Mouse (Mus musculus) embryonic stem cell, embryonic (primary cell): ENCODE results near the gene Dscam.

ENCODE experiments used
- CTCF ChIA-PET, 4 experiments: fragments of 300-600 bp in 2 of 4; fragments of 350-600 bp in 2 of 4; sonication (Branson Sonifier 250); formaldehyde crosslinking; loops; one replicate each; lab custom pipeline; 2022; ENCODE audit warnings: inconsistent platforms in 2 of 4; lab: Charles Lee
- POLR2A ChIA-PET, 4 experiments: fragments of 300-600 bp in 2 of 4; fragments of 350-600 bp in 2 of 4; sonication (Branson Sonifier 250); formaldehyde crosslinking; loops; one replicate each; lab custom pipeline; 2022; ENCODE audit warnings: antibody characterized with exemption in 4 of 4, inconsistent platforms in 1 of 4; lab: Charles Lee

Dscam gene

DNA sequence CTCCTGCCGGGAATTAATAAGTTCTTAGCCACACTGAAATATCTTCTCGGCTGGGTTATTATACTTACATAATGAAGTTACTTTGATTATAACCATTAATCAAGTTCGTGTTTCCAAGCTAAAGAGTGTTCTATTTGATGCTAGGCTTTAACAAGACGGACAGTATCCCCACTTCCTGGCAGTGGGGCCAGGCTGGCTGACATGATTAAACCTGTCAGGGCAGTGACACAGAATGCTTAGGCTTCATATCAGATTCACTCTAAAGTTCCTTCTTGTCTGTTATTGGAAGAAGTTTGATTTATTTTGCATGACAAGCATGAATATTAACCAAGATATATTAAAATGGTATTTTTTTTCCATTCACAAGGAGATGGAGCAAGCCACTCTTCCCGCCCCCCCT lies 446.0 kb downstream of the Dscam start:
- ChIA-PET POLR2A (no interaction called here), CTCF (no interaction called here)

DNA sequence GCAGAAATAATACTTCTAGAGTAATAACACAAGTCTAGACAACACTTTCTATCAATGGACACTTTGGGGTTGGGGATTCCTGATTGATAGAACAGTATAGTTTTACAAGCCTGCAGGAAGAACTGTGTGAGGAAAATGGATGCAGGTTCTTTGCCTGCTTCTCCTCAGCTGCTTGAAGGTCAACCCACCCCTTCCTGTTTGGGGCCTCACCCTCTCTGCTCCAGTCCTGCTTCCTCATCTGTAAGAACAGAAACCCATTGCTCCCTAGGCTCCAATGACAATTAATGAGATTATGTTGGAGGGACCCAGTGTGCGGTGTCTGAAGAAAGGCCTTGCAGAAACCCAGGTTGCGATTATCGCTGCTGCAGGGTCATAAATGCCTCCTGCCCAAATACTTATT lies 446.4 kb downstream of the Dscam start:
- ChIA-PET POLR2A (interaction anchor here in 1 of 4 experiments (1.0 to 1.3 kb wide), 2 partner anchors 8 to 35 kb away, joined by 3 to 4 read pairs; no protein-coding TSS in a partner anchor), CTCF (no interaction called here)

DNA sequence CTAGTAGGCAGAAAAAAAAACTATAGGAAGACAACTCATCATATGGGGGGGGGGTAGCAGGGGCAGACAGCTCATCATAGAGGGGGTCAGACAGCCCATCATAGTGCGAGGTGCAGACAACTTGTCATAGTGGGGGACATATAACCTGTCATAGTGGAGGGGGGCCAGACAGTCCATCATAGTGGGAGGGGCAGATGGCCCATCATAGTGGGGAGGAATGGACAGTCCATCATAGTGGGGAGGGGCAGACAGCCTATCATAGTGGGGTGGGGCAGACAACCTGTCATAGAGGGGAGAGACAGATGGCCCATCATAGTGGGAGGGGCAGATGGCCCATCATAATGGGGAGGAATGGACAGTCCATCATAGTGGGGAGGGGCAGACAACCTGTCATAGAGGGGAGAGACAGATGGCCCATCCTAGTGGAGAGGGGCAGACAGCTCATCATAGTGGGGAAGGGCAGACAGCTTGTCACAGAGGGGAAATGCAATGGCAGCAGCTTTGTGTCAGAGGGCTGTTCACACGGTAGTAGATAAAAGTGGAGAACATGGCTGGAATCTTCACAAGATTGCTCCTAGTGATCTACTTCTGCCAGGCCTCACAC lies 447.4 kb downstream of the Dscam start:
- POLR2A ChIA-PET = interaction anchor here in 1 of 4 experiments (1.0 to 1.3 kb wide), 2 partner anchors 9 to 36 kb away, joined by 3 to 4 read pairs; no protein-coding TSS in a partner anchor

DNA sequence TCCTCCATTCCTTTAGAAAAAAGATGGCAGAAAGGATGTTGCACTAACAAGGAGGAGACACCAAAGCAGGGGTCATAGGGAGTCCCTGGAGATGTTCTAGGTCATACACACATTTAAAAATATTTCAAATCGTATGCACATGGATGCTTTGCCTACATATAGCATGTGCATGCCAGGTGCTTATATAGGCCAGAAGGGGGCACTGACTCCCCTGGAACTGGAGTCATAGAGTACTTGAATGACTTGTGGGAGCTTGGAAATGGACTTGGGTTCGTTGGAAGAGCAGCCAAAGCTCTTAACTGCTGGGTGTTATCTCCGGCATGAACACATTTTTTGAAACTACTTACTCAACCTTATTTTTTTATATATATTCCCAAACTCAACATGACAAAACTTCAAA lies 448.4 kb downstream of the Dscam start:
- CTCF ChIA-PET = interaction anchor here in 2 of 4 experiments (0.5 to 1.0 kb wide), 3 partner anchors 97 to 357 kb away, joined by 3 to 4 read pairs (median 3); no protein-coding TSS in a partner anchor
- POLR2A ChIA-PET = no interaction called here

More for the DNA sequence above, 447.4 kb downstream of the Dscam start:
- CTCF ChIA-PET = interaction anchor here in 1 of 4 experiments (0.7 kb wide), 1 partner anchor 16 kb away, joined by 6 read pairs; no protein-coding TSS in a partner anchor

DNA sequence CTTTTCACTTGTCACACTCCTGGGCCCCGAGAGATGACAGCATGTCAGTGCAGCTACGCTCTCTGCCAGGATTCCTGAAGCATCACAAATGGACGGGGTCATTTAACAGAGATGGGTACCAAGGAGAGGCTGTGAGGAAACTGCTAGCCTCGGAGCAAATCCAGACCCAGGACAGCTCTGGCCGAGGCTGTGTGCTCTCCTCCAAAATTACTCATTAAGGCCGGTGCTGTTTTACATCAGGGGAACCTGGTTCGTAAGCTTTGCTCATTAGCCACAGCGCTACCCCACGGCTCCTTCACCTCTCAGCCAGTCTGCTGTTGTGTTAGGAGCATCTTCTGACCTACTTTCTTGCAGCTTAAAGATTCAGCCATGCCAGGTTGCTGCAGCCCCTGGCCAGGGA lies 449.3 kb downstream of the Dscam start:
- CTCF ChIA-PET = interaction anchor here in 3 of 4 experiments (0.6 to 1.4 kb wide), 5 partner anchors 35 to 219 kb away, joined by 3 to 6 read pairs (median 3); no protein-coding TSS in a partner anchor
- POLR2A ChIA-PET = no interaction called here

DNA sequence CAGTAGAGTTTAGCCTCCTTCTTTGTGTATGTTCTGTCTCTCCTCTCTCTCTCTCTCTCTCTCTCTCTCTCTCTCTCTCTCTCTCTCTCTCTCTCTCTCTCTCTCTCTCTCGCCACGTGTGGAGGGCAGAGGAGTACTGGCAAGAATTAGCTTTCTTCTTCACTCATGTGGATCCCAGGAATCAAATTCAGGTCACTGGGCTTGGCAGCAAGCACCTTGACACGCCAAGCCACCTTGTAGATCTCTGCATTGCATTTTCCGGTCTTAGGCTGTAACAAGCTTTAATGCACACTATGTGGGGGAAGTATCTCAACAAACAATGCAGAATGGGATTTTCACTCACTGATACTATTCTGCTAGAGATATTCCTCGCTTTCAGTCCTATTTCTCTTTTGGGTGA lies 449.9 kb downstream of the Dscam start:
- ChIA-PET CTCF (interaction anchor here in 3 of 4 experiments (0.6 to 1.4 kb wide), 5 partner anchors 36 to 220 kb away, joined by 3 to 6 read pairs (median 3); no protein-coding TSS in a partner anchor), POLR2A (no interaction called here)

DNA sequence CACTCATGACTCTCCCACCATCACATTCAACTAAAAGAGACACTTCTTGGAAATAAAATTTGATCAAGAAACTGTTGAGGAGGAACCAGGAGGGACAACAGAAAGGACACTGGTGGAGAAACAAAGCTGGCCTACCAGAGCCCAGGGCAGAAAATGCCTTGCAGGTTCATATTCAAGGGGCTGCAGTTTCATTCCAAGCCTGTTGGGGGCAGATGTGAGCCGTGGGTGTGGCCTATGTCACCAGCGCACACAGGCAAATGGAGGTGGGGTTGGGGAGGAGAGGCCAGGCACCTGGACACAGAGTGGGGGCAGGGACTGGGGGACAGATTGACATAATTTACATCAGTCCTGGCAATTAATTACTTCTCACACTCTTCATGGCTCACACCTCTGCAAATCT lies 452.3 kb downstream of the Dscam start:
- ChIA-PET CTCF (interaction anchor here in 1 of 4 experiments (0.7 kb wide), 1 partner anchor 50 kb away, joined by 3 read pairs; no protein-coding TSS in a partner anchor), POLR2A (no interaction called here)

DNA sequence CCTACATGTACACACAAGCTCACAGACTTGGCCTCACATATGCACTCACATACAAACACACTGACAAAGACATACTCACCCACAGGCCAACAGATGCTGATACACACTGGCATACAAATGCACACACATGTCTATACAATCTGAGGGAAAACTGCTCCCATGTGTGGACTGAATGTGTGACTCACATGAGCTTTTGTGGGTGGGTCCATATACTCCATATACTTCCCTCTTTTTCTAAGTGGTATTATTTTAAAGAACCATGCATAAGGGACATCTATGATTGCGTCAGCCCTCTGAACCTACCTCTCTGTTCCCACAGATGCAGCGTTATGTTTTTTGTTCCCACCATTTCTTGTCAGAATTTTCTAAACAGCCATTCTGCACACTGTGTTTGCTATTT lies 453.9 kb downstream of the Dscam start:
- CTCF ChIA-PET = no interaction called here
- POLR2A ChIA-PET = interaction anchor here in 1 of 4 experiments (0.6 kb wide), 1 partner anchor 80 kb away, joined by 4 read pairs; no protein-coding TSS in a partner anchor

DNA sequence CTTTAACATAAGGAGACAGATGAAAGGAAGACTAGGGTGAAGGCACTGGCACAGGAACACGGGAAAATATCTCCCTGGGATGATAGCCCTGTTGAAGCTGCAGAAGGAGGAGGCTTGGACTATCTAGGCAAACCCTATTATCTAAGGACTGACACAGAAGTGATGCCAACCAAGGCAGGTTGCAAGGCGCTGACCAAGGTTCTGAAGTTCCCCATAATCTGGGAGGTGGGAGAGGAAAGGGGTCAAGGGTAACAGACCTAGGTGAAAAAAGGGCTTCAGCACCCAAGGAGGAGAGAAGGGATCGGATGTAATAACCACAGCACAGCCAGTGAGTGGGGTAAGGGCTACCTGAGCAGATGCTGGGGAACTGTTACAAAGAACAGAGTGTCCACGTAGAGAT lies 458.6 kb downstream of the Dscam start:
- POLR2A ChIA-PET = no interaction called here
- CTCF ChIA-PET = no interaction called here

DNA sequence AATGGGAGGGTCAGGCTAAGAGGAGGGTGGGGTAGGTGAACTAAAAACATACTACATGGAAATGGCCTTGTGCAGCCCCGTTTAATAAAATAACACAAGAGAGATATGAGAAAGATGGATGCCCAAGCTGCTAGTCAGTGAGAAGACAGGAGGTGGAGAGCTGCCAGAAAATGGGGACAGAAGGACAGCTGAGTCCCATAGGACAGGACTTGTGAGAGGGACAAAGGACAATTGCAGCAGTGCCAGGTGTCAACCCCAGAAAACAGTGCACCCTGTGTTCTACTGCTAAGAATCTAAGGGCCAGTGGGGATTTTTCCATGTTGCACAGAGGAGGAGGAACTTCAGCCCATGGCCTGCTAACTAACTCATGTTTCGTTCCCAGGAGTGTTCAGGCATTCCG lies 470.0 kb downstream of the Dscam start:
- POLR2A ChIA-PET = no interaction called here
- CTCF ChIA-PET = interaction anchor here in 1 of 4 experiments (0.5 kb wide), 1 partner anchor 592 kb away, joined by 11 read pairs; no protein-coding TSS in a partner anchor

DNA sequence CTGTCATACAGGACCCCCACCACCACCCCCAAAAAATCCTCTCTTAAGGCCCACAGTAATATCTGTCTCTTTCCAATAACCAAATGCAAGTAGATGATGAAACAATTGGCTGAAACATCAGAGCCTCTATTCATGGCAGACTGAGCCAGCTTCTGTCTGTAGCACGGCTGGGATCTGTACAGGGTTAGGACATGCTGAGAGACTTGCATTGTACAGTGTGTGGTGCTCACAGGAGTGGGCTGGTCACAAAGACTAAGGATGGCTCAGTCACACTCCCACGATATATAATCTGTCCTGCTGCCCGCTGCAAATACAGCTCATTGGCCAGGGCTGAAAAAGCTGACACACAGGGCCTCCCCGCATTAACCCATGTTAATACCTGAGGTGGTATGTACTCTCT lies 474.7 kb downstream of the Dscam start:
- POLR2A ChIA-PET = no interaction called here

DNA sequence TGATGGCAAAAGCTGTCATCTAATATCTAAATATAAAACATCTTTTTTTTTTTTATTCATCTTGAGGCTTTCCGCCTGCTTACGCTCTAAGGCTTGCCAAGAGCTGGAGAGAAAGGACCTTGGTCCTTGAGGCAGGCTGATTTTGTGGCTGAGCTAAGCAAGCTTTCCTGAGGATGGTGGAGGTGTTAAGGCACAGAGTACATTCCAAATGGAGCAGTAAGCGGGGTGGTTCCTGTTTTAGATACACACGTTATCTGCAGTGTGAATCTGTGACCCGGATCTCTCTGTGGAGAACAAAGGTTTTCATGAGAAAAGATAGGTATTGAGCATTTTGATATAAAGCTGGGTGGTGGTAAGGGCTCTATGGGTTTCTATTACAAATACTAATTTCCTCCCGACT lies 479.0 kb downstream of the Dscam start:
- ChIA-PET POLR2A (interaction anchor here in 1 of 4 experiments (1.0 kb wide), 1 partner anchor 72 kb away, joined by 3 read pairs; no protein-coding TSS in a partner anchor), CTCF (interaction anchor here in 2 of 4 experiments (0.5 to 0.7 kb wide), 2 partner anchors 378 to 532 kb away, joined by 3 to 7 read pairs; no protein-coding TSS in a partner anchor)

More for the DNA sequence above, 474.7 kb downstream of the Dscam start:
- CTCF ChIA-PET = no interaction called here

DNA sequence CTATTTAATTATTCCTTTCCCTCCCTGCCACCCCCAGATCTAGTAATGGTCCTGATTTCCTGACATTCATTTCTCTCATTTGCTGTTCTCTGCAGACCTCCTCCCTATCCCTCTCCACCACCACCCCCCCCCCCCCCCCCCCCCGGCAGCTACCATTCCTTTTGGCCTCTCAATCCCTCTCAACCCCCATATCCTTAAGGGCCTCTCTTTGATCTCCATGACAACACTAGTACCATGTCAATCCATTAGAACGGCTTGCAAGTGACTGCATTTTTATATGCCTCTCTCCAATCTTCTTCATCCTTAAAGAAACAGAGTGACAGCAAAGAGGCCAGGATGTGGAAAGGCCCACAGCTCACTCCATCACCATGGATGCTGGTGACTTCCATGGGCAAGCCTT lies 480.5 kb downstream of the Dscam start:
- CTCF ChIA-PET = no interaction called here
- POLR2A ChIA-PET = no interaction called here

DNA sequence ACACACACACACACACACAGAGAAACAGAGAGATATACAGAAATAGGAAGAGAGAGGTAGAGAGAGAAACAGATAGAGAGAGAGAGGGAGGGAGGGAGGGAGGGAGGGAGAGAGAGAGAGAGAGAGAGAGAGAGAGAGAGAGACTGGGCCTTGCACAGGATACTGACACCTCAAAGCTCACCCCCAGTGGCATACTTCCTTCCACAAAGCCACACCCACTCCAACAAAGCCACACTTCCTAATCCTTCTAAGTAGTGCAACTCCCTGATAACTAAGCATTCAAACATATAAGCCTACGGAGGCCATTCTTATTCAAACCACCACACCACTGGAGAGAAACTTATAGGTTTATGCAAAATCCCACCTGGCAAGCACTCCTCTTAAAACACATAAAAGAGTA lies 481.1 kb downstream of the Dscam start:
- ChIA-PET CTCF (interaction anchor here in 1 of 4 experiments (0.9 kb wide), 1 partner anchor 220 kb away, joined by 3 read pairs; no protein-coding TSS in a partner anchor), POLR2A (no interaction called here)

DNA sequence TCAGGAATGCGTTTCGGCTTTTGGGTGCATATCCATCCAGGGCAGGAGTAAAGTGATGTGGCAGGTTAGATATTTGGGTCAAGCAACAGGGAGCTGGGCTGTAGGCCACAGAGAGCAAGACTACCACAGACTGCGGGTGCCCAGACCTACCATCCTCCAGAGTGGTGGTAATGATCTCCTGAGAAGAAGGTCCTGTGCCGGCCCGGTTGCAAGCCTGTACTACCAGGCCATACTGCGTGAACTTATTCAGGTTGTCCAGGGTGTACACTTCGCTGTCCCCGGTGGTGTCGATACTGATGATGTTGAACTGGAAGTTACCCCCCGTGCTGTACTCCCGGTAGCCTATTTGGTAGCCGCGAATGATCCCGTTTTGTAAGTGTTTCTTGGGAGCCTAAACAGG lies 485.5 kb downstream of the Dscam start:
- CTCF ChIA-PET = interaction anchor here in 2 of 4 experiments (0.6 to 0.8 kb wide), 3 partner anchors 117 to 601 kb away, joined by 4 to 5 read pairs (median 4); no protein-coding TSS in a partner anchor
- POLR2A ChIA-PET = no interaction called here

DNA sequence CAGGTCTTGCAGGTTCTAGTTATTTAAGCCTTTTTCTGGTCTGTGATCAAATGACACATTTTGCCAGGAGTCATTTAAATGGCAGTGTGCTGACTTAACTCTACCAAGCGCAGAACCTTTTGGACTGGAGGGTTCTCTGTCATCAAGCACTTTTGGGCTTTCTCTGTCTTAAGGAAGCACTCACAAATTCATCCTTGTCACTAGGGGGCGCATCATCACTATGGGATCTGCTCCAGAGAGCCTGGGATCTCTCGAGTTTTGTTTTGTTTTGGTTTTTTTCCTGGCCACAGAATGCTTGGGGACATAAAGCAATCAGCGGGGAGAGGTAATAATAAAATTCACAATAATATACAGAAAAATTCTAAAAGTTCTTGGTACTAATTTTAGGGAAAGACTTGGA lies 486.0 kb downstream of the Dscam start:
- POLR2A ChIA-PET = no interaction called here
- CTCF ChIA-PET = interaction anchor here in 2 of 4 experiments (0.6 to 0.8 kb wide), 3 partner anchors 118 to 601 kb away, joined by 4 to 5 read pairs (median 4); no protein-coding TSS in a partner anchor

DNA sequence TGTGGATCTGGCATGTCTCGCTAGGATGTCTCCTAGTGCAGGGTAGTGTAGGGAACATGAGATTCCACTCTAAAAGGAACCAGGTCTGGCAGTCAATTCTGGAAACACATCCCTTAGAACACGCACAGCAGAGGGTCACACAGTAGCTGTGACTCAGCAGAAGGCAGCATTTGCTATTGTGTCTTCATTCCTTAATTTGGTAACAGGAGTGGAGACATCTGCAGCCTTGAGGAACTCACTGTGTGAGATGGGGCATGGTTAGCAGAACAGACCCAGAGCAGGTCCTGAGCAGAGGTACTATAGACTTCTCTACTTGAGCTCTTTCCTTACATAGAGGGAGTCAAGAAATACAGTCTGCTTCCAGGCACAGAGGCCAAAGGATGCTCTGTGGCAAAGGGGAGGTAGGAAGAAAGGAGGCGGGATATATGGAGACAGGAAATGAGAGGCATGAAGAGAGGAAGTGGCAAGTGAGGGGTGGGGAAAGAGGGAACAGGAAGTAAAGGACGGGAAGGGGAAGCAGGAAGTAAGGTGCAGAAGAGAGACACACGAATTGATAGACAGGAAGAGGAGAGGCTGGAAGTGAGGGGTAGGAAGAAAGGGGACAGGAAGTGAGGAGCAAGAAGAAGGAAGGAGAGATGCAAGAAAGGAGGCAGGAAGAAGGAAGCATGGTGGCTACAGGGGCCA lies 488.1 kb downstream of the Dscam start:
- ChIA-PET POLR2A (no interaction called here), CTCF (interaction anchor here in 2 of 4 experiments (1.1 to 1.6 kb wide), 2 partner anchors 338 to 610 kb away, joined by 3 read pairs; no protein-coding TSS in a partner anchor)

DNA sequence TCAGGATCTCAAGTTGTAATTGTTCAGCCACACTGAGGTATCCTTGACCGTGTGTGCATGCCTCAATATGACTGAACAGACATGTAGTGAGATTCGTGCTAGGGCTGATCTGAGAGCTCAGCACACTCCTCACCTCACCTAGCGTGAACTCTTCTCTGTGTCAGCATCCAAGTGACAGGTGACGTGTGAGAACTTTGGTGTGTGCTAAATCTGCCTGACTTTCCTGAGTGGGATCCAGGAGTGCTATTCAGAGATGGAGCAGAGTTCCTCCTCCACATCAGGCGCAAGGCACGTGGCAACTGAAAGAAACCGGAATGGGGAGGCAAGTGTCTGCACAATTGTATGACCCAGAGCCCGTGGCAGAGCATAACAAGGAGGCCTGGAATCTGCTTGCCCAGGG lies 490.6 kb downstream of the Dscam start:
- ChIA-PET CTCF (no interaction called here), POLR2A (no interaction called here)

DNA sequence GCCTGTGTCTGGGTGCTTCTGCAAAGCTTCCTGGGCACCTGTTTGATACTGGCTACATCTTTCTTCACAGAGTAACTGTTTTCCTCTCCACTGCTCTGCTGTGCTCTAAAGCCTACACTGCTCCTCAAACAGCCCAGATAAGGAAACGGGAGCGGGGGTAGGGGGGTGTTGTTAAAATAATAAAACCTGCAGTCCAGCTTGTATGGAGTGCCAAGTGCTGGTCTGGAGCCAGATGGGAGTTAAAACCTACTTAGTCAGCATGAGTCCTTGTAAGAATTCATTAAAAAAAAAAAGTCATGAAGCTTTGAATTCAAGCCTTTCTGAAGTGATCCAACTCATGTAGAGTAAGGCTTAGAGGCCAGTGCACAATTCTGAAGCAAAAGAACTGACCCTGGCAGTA lies 493.1 kb downstream of the Dscam start:
- POLR2A ChIA-PET = no interaction called here
- CTCF ChIA-PET = no interaction called here

DNA sequence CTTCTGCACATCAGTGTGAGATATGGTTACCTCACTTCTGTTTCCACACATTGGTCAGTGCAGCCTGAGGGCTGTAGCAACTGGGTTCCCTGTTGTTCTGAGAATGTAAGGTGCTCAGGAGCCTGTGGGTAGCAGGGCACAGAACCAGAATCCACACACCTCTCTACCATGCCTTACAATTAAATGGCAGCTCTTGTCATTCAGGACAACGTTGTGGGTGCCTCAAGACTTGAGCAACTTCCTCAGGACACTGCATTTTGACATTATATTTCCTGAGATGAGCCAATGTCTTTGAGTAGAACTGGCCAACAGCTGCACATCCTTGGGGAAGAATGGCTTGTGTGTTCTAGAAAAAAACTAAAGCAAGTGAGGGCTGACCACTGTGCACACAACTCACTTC lies 493.9 kb downstream of the Dscam start:
- CTCF ChIA-PET = no interaction called here
- POLR2A ChIA-PET = no interaction called here
